Mouse (Mus musculus) cerebellum, adult 2 months (tissue): ENCODE measurements at regions not wholly inside any gene's neighbourhood (a gene's known extent, or its start where the extent isn't known, plus 50 kb on each side); places are given as distances from the start of the nearest gene placed in this dataset.

Source experiments
- DNase-seq, 2 experiments: peaks; one replicate each; pipeline ENCODE4 v3.0.0; 2021
- H3K27ac ChIP-seq: fragments of 200-500 bp; 2 replicates; pipeline ENCODE4 v1.5.1; 2012; ENCODE audit warnings: low read length, control low read depth, inconsistent platforms; ENCODE audit not compliant: insufficient read depth
- H3K27me3 ChIP-seq: fragments of 200-500 bp; 2 replicates; pipeline ENCODE4 v1.6.1; 2012; ENCODE audit warnings: inconsistent platforms, mild to moderate bottlenecking, low read length, moderate library complexity; ENCODE audit not compliant: control insufficient read depth, insufficient read depth
- H3K4me1 ChIP-seq: fragments of 200-500 bp; 2 replicates; pipeline ENCODE4 v1.6.1; 2011; ENCODE audit warnings: low read length; ENCODE audit not compliant: control insufficient read depth, insufficient read depth
- H3K4me3 ChIP-seq: fragments of 200-500 bp; replicated peaks from 2 replicates; pipeline ENCODE3; 2011; ENCODE audit warnings: mild to moderate bottlenecking, low read depth, low read length, control low read depth; ENCODE audit not compliant: insufficient read depth
- CTCF ChIP-seq: fragments of 200-500 bp; IDR thresholded peaks from 2 replicates; pipeline ENCODE4 v1.5.1; 2011; ENCODE audit warnings: low read depth, mild to moderate bottlenecking, control low read depth, low read length, moderate library complexity, borderline replicate concordance; ENCODE audit not compliant: insufficient read depth
- POLR2A ChIP-seq: fragments of 200-500 bp; IDR thresholded peaks from 2 replicates; pipeline ENCODE4 v1.6.1; 2011; ENCODE audit warnings: low read length, control low read depth, borderline replicate concordance; ENCODE audit not compliant: insufficient read depth
- WGBS: fragments of 180-500 bp; shearing (Covaris S2); methylation state at CpG from one replicate; pipeline ENCODE4 v1.1.7; 2018; 5-methylcytosine and 5-hydroxymethylcytosine counted together

DNA sequence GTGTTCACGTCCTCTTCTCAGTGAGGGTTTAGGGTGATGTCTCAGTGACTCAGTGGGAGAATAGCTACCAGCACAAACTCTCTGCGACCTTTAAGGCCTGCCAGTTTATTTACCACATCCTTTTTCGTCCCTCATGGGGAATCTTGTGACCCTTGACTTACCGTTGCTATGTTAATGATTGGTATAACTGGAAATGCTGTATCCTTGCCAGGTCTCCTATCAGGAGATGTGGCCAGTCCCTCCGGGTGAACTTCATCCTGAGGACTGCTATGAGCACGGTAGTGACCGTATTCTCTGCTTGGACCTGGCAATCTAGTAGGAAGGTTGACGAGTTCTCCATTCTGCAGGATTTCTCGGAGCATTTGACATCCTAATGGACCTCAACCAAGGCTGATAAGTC is 188.5 kb upstream of the Zfp618 start:
- no peak overlapping the region for H3K27ac ChIP-seq
- DNase-seq = no peak
- no peaks in the 10 kb centered on the region for H3K27me3 ChIP-seq
- 85% methylated on average over 9 of the region's 9 CpGs for WGBS
- no peak for TF ChIP-seq CTCF
- no peak for TF ChIP-seq POLR2A
- no peaks in the 10 kb centered on the region for H3K4me1 ChIP-seq
- no peak overlapping the region for H3K4me3 ChIP-seq

DNA sequence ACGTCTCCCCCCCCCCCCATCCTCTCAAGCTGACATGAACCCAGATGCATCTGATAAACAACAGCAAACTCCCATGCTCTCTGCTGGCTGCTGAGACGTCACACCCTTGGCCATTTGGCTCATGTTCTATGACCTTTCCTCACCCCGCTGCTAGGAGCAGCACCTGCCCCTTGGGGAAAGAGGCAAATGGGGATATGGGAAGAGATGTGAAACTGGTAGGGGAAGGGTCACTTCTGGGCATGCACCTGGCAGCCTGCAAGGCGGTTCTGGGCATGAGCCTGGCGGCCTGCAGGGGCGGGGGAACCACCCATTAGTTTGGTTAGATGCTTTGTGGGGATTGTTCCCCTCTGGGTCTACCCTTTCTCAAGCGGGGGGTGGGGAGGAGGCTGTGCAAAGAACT is 187.9 kb upstream of the Zfp618 start:
- no peaks in the 10 kb centered on the region for H3K4me1 ChIP-seq
- no peaks in the 10 kb centered on the region for H3K27me3 ChIP-seq
- H3K27ac ChIP-seq = no peak overlapping the region
- TF ChIP-seq POLR2A = no peak
- TF ChIP-seq CTCF = no peak
- no peak overlapping the region for H3K4me3 ChIP-seq
- DNase-seq = no peak
- 82% methylated on average over 7 of the region's 7 CpGs for WGBS

DNA sequence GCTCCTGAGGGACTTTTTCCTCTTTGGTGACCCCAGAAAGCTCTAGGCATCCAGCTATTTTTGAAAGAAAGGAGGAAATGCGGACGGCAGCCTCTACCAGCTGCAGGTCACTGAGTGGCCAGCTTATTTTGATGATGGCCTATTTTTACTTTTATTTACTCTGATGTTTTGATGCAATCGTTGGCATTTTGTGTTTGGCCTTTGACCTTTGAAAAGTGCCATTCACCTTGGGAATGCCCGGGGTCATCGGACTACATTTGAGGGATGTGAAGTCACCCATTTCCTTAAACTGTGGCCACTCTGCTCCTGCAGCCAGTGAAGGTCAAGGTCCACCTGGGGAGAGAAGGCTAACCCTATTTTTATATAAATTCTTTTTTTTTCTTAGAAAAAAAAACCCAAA is 186.8 kb upstream of the Zfp618 start:
- no peak overlapping the region for H3K27ac ChIP-seq
- 92% methylated on average over 5 of the region's 5 CpGs for WGBS
- H3K27me3 ChIP-seq = no peaks in the 10 kb centered on the region
- no peaks in the 10 kb centered on the region for H3K4me1 ChIP-seq
- TF ChIP-seq POLR2A (no peak), CTCF (no peak)
- H3K4me3 ChIP-seq = no peak overlapping the region
- DNase-seq = no peak

DNA sequence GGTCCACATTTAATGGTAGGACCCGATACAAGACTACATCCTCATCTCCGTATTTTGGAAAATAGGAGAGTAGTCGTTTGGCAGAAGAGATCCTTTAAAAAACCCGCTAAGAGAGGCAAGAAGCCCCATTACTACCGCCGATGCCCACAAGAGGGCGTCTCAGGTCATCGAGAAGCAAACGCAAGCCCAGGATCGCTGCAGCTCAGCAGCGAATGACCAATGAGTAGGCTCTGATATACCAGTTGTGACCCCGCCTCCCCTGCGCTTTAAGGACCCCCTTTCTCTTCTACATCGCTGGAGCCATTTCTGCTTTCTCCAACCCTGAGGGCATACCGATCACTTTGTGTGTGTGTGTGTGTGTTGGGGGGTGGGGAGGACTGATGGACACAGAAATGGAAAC is 185.0 kb upstream of the Zfp618 start:
- Histone ChIP-seq H3K27ac (no peak overlapping the region), H3K4me1 (no peaks in the 10 kb centered on the region), H3K4me3 (peak overlapping the region; percentile 98), H3K27me3 (no peaks in the 10 kb centered on the region)
- WGBS = 0% methylated on average over 15 of the region's 15 CpGs
- peak; percentile 79 to 89 for DNase-seq
- peak; percentile 83 for TF ChIP-seq CTCF
- TF ChIP-seq POLR2A = no peak

DNA sequence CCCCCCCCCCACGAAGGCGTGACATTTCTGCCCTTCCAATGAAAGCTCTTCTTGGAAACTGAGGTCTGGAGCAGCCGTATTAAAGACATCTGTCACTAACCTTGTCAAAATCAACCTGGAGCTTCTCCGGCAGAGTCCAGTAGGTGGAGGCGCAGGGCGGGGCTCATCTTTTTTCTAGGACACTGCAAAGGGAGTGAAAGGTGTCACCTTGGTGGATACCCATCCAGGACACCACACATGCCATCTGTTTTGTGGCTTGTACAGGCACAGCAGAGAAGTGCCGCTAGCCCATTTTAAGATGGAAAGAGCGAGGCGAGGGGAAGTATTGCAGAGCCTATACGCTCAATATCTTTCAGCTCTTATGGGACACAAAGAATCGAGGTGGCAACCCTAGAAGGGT is 184.5 kb upstream of the Zfp618 start:
- Histone ChIP-seq H3K4me3 (peak overlapping the region; percentile 98), H3K4me1 (0 out of 2 replicates have a peak, but pooled peaks cover 2% of the 10 kb centered on the region), H3K27ac (no peak overlapping the region), H3K27me3 (no peaks in the 10 kb centered on the region)
- DNase-seq = peak in 1 of 2 experiments; percentile 20
- WGBS = 44% methylated on average over 11 of the region's 11 CpGs
- TF ChIP-seq CTCF = no peak
- no peak for TF ChIP-seq POLR2A

DNA sequence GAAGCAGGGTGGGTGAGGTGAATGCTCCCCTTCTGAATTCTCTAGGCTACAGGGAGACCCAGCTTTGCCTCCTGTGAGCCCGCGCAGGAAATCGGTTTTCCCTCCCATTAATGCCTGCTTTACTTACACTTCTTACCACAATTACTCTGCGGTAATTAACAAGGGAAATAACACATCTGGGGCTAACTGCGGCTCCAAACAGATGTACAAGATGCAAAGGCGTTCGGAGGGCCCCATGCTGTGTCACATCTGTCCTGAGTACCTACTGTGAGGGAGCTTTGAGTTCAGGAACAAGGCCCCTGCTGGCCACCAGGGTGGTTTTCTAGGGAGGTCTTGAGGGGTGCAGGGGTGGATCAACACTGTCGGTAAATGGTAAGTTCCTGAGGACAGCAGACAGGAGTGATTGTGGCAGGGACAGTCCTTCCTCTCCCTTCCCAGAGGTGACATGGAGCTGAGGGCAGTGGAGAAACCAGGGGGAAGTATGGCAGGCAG is 184.0 kb upstream of the Zfp618 start:
- Histone ChIP-seq H3K4me3 (no peak overlapping the region), H3K27ac (no peak overlapping the region), H3K27me3 (no peaks in the 10 kb centered on the region), H3K4me1 (0 out of 2 replicates have a peak, but pooled peaks cover 3% of the 10 kb centered on the region)
- 44% methylated on average over 8 of the region's 8 CpGs for WGBS
- no peak for TF ChIP-seq POLR2A
- TF ChIP-seq CTCF = no peak
- DNase-seq = no peak

DNA sequence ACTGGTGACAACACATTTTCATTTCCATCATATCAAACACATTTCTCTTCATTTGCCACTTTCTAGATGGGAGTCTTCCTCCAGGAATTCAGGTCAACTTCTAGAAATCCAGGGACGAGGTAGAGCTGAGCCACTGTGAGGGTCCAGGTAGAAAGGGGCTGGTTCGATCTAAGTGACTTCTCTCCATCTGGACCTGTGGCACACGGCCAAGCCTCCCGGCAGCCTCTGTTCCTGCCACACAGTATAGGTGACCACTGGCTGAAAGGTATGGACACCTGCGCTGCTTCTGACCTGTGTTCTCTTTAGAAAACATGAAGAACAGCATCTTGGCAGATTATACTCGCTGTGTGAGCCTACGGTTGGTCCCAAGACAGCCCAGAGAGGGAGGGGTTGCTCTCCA is 179.7 kb upstream of the Zfp618 start:
- Histone ChIP-seq H3K27me3 (no peaks in the 10 kb centered on the region), H3K4me1 (0 out of 2 replicates have a peak, but pooled peaks cover 3% of the 10 kb centered on the region), H3K27ac (no peak overlapping the region), H3K4me3 (no peak overlapping the region)
- WGBS = 36% methylated on average over 7 of the region's 7 CpGs
- TF ChIP-seq CTCF (no peak), POLR2A (no peak)
- DNase-seq = no peak

DNA sequence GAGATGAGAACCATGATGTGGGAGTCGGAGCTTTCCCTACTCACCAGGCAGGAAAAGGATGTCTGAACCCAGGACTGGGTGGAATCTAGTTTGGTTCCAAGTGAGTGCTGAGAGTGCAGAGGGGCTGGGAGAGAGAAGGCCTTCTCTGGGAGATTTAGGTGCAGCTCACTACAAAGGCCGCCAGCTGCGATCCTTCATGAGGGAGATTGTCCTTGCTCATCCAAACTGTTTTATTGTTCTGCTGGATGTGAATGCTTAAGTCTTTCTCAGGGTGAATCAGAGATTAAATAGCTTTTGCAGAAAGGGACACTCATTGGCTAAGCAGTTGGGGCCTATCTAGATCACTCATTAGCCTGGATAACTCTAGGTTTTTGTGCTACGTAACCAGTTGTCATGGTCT is 175.7 kb upstream of the Zfp618 start:
- no peak overlapping the region for H3K27ac ChIP-seq
- no peak for DNase-seq
- TF ChIP-seq CTCF (no peak), POLR2A (no peak)
- 0 out of 2 replicates have a peak, but pooled peaks cover 3% of the 10 kb centered on the region for H3K4me1 ChIP-seq
- no peak overlapping the region for H3K4me3 ChIP-seq
- 83% methylated on average over 4 of the region's 4 CpGs for whole genome bisulfite sequencing
- H3K27me3 ChIP-seq = no peaks in the 10 kb centered on the region

DNA sequence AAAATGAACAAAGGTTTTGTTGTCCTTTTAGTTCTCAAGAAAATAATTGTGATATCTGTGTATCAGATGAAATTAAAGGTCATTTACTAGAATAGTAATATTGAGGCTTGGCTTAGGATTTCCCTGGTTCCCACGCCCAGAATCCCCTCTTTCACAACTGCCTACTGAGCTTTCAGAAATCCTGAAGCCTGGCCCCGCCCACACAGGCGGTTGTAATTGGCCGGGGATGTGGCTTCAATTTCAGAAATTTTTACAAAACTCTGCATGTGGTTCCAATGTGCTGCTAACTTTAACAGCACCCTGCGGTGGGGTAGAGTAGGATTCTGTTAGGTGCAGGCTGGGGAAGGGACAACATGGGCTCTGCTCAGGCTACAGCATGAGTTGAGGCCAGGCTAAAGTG is 171.8 kb upstream of the Zfp618 start:
- no peak overlapping the region for H3K27ac ChIP-seq
- DNase-seq = no peak
- H3K27me3 ChIP-seq = no peaks in the 10 kb centered on the region
- H3K4me1 ChIP-seq = no peaks in the 10 kb centered on the region
- no peak overlapping the region for H3K4me3 ChIP-seq
- 72% methylated on average over 5 of the region's 5 CpGs for WGBS
- no peak for TF ChIP-seq CTCF
- no peak for TF ChIP-seq POLR2A
